Mouse (Mus musculus): ENCODE measurements around the gene Vmn2r41. TPM values are rescaled to one million over a fixed set of nuclear protein-coding genes. Genes with fewer than 3 reads are reported as not detected.

The Vmn2r41 gene
- polyA plus RNA-seq (2012; rRNA removed) = not detected in 2 replicates

DNA sequence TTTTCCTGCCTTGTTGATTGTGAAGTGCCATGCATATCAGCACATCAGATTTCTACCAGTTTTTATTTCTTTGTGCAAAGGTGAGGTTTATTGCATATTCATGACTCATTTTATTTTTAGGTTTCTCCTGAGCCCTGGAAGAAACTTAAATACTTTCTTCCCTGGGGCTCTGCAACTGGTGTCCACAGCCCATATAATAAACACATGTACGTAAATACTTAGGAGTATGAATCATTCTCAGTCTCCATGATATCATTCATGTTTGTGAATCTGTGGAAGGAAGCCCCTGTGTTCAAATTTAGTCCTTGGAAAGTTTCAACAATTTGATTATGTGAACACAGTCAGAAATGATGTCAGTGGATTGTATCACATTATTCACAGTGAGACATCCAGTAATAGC, at the start of gene Vmn2r41:
Gene Vmn2r41 (minus strand): TSS at position 101 of the 400 bp plus-strand sequence.

GRCm38 (mm10) chr7:8200220-8200619, 38.8 kb upstream of the Vmn2r41 start, which contains the start of gene Vmn2r42:
Vmn2r42 (minus strand) TSS chr7:8200320.

Other genes starting within 250 kb of the Vmn2r41 start
- gene Vmn2r42, start 38.7 kb upstream of the Vmn2r41 start, polyA plus RNA-seq (2012; rRNA removed) = not detected in 2 replicates
- not detected in 2 replicates for gene Vmn2r43, start 98.9 kb upstream of the Vmn2r41 start, polyA plus RNA-seq (2012; rRNA removed)
- gene Vmn2r44, start 221.7 kb upstream of the Vmn2r41 start, polyA plus RNA-seq (2012; rRNA removed) = not detected in 2 replicates